Mouse (Mus musculus) stomach, embryonic 15.5 days (tissue): ENCODE data around the gene Vmn1r20. TPM values are rescaled to one million over a fixed set of nuclear protein-coding genes. Genes with fewer than 3 reads are reported as not detected.
"Not testable (repeated sequence)": the region's sequence is repeated elsewhere in the genome, so short reads cannot be mapped to it uniquely, and the experiment has no call there.

Source experiments
- ATAC-seq: fragments of 200-750 bp; cut with Nextera tagmentation; 2 replicates; pipeline ENCODE4 v1.8.0; 2017; ENCODE audit warnings: low read depth, moderate number of reproducible peaks, moderate TSS enrichment; ENCODE audit not compliant: insufficient read depth, low FRiP score
- H3K27ac ChIP-seq: fragments of 300-500 bp; sonication (generic); 2 replicates; pipeline ENCODE4 v1.5.1; 2015; ENCODE audit warnings: mild to moderate bottlenecking, inconsistent platforms
- H3K27me3 ChIP-seq: fragments of 300-500 bp; sonication (generic); replicated peaks from 2 replicates; pipeline ENCODE4 v1.6.1; 2015; ENCODE audit warnings: inconsistent platforms
- H3K36me3 ChIP-seq: fragments of 300-500 bp; sonication (generic); 2 replicates; pipeline ENCODE4 v1.6.1; 2015; ENCODE audit warnings: inconsistent platforms
- H3K4me1 ChIP-seq: fragments of 300-500 bp; sonication (generic); 2 replicates; pipeline ENCODE4 v1.6.1; 2015; ENCODE audit warnings: inconsistent platforms
- H3K4me2 ChIP-seq: fragments of 300-500 bp; sonication (generic); 2 replicates; pipeline ENCODE4 v1.6.1; 2015; ENCODE audit warnings: mild to moderate bottlenecking, inconsistent platforms
- H3K4me3 ChIP-seq: fragments of 300-500 bp; sonication (generic); replicated peaks from 2 replicates; pipeline ENCODE4 v1.5.1; 2015; ENCODE audit warnings: inconsistent platforms
- H3K9ac ChIP-seq: fragments of 300-500 bp; sonication (generic); 2 replicates; pipeline ENCODE4 v1.6.1; 2015; ENCODE audit warnings: inconsistent platforms
- H3K9me3 ChIP-seq: fragments of 300-500 bp; sonication (generic); 2 replicates; pipeline ENCODE4 v1.6.1; 2016; ENCODE audit warnings: inconsistent platforms
- WGBS: fragments of 180-500 bp; shearing (Covaris S2); methylation state at CpG from one replicate; pipeline ENCODE4 v1.1.7; 2015; 5-methylcytosine and 5-hydroxymethylcytosine counted together
- polyA plus RNA-seq: library from polyadenylated mRNA; unstranded; fragments of >200 nt; fragmentation: Nextera tagmentation; extraction: Ambion mirVana; gene quantifications from 2 replicates; pipeline ENCODE4 v1.2.1, GENCODE M21; 2015

Gene Vmn1r20
- polyA plus RNA-seq, result not detected in 2 replicates

GRCm38 (mm10) chr6:57428630-57429029 lies at the start of gene Vmn1r20:
TSS of gene Vmn1r20 (plus strand) at chr6:57428930.
- ATAC-seq, result no peak
- Histone ChIP-seq H3K4me3 (no peak within 1 kb of the TSS), H3K27me3 (no peaks in the 10 kb centered on the region), H3K36me3 (no peaks in the 10 kb centered on the region), H3K4me2 (no peak within 1 kb of the TSS), H3K9ac (no peak within 1 kb of the TSS), H3K4me1 (no peaks in the 10 kb centered on the region), H3K9me3 (no peaks in the 10 kb centered on the region), H3K27ac (no peak within 1 kb of the TSS)
- whole genome bisulfite sequencing, result 50% methylated on average over 1 of the region's 1 CpGs

GRCm38 (mm10) chr6:57395683-57396082 lies 33.0 kb upstream of the Vmn1r20 start, which contains the start of gene Vmn1r18:
TSS of gene Vmn1r18 (minus strand) at chr6:57395783.
- no peak within 1 kb of the TSS for H3K4me3 ChIP-seq
- H3K4me1 ChIP-seq, result no peaks in the 10 kb centered on the region
- H3K9ac ChIP-seq, result no peak within 1 kb of the TSS
- H3K4me2 ChIP-seq, result no peak within 1 kb of the TSS
- H3K27ac ChIP-seq, result no peak within 1 kb of the TSS
- ATAC-seq, result no peak
- no peaks in the 10 kb centered on the region for H3K9me3 ChIP-seq
- no peaks in the 10 kb centered on the region for H3K27me3 ChIP-seq
- H3K36me3 ChIP-seq, result no peaks in the 10 kb centered on the region

GRCm38 (mm10) chr6:57403480-57403879 lies 25.2 kb upstream of the Vmn1r20 start, which contains the start of gene Vmn1r19:
TSS of gene Vmn1r19 (plus strand) at chr6:57403780.
- not testable (repeated sequence) for ATAC-seq, H3K36me3 ChIP-seq, H3K4me3 ChIP-seq, H3K27ac ChIP-seq, H3K9me3 ChIP-seq, H3K9ac ChIP-seq, H3K4me2 ChIP-seq, H3K27me3 ChIP-seq, H3K4me1 ChIP-seq
- 60% methylated on average over 3 of the region's 3 CpGs for WGBS

GRCm38 (mm10) chr6:57431196-57431595 lies 2.5 kb downstream of the Vmn1r20 start:
- no peaks in the 10 kb centered on the region for H3K36me3 ChIP-seq
- no peaks in the 10 kb centered on the region for H3K27me3 ChIP-seq
- no peak overlapping the region for H3K9ac ChIP-seq
- H3K27ac ChIP-seq, result no peak overlapping the region
- no peak overlapping the region for H3K4me2 ChIP-seq
- WGBS, result 78% methylated on average over 1 of the region's 1 CpGs
- H3K9me3 ChIP-seq, result no peaks in the 10 kb centered on the region
- H3K4me1 ChIP-seq, result no peaks in the 10 kb centered on the region
- no peak overlapping the region for H3K4me3 ChIP-seq
- ATAC-seq, result no peak

GRCm38 (mm10) chr6:57468161-57468560 lies 39.4 kb downstream of the Vmn1r20 start:
- not testable (repeated sequence) for H3K27ac ChIP-seq, H3K27me3 ChIP-seq, ATAC-seq, H3K4me1 ChIP-seq, H3K36me3 ChIP-seq, H3K4me3 ChIP-seq, H3K4me2 ChIP-seq, H3K9ac ChIP-seq, H3K9me3 ChIP-seq
- WGBS, result 25% methylated on average over 3 of the region's 3 CpGs

Other genes with a start within 250 kb of the Vmn1r20 start
- not detected in 2 replicates for gene Vmn1r13, start 225.6 kb upstream of the Vmn1r20 start, polyA plus RNA-seq
- not detected in 2 replicates for gene Vmn1r14, start 197.2 kb upstream of the Vmn1r20 start, polyA plus RNA-seq
- gene Vmn1r15, start 171.0 kb upstream of the Vmn1r20 start, polyA plus RNA-seq, result not detected in 2 replicates
- not detected in 2 replicates for gene Vmn1r16, start 99.4 kb upstream of the Vmn1r20 start, polyA plus RNA-seq
- gene Vmn1r17, start 65.2 kb upstream of the Vmn1r20 start, polyA plus RNA-seq, result not detected in 2 replicates
- gene Vmn1r18, start 33.1 kb upstream of the Vmn1r20 start, polyA plus RNA-seq, result not detected in 2 replicates
- not detected in 2 replicates for gene Vmn1r19, start 25.1 kb upstream of the Vmn1r20 start, polyA plus RNA-seq
- 4.5 and 4.9 TPM in 2 replicates for gene Ppm1k, start 106.5 kb downstream of the Vmn1r20 start, polyA plus RNA-seq
- 2.6 and 3.5 TPM in 2 replicates for gene Herc6, start 152.1 kb downstream of the Vmn1r20 start, polyA plus RNA-seq